Mouse (Mus musculus): ENCODE measurements around the gene Jak2. TPM values are rescaled to one million over a fixed set of nuclear protein-coding genes. Genes with fewer than 3 reads are reported as not detected.

Jak2 gene
- 4.1 and 5.0 TPM in 2 replicates for polyA plus RNA-seq (2015; fragmentation: Nextera tagmentation; extraction: Ambion mirVana)

DNA sequence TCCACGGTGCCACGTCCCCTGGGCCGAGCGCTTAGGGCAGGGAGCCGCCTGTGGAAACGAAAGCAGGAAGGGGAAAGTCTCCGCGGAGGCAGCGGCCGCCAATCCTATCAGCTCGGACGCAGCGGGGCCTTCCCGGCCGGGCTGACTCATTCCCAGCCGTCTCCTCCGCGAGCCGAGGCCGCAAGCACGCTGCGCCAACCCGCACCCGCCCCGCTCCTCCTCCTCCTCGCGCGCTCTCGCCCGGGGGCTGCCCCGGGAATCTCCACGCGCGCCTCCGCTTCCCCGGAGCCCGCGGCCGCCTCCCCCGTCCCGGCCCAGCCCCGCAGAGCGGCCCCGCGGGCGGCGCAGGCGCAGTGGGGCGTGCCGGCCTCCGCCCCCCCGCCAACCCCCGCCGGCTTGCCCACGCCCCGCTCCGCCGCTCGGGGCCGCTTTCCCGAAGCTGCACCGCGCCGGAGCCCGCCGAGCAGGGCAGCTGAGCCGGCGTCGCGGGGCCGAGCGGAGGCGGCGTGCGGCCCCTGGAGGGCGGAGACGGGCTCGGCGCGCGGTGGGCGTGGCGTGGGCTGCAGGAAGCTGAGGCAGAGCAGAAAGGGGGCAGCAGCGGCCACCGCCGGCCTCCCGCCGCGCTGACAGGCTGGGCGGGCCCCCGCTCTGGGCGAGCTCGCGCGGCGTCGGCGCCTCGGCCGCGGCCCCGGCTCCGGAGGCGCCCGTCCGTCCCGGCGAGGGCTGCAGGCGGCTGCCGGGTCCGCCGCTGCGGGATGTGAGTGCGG is at the start of gene Jak2:
Gene Jak2, plus strand, starts transcription at position 638 of the 767 bp plus-strand sequence.

GRCm38 (mm10) chr19:29325053-29325851 is 73.6 kb downstream of the Jak2 start, which contains the start of gene Insl6:
Gene Insl6 (minus strand): TSS chr19:29325356.

GRCm38 (mm10) chr19:29334068-29334745 is 82.6 kb downstream of the Jak2 start, which contains the start of gene Rln1:
Gene Rln1 (minus strand): TSS chr19:29334670.

Other genes starting within 250 kb of the Jak2 start
- gene Ak3, start 203.9 kb upstream of the Jak2 start, polyA plus RNA-seq (2015; fragmentation: Nextera tagmentation; extraction: Ambion mirVana) = 68.3 and 77.4 TPM in 2 replicates
- gene Rcl1, start 150.5 kb upstream of the Jak2 start, polyA plus RNA-seq (2015; fragmentation: Nextera tagmentation; extraction: Ambion mirVana) = 19.1 and 26.3 TPM in 2 replicates
- 4.1 and 5.4 TPM in 2 replicates for gene Insl6, start 73.5 kb downstream of the Jak2 start, polyA plus RNA-seq (2015; fragmentation: Nextera tagmentation; extraction: Ambion mirVana)
- 0.97 and 1.0 TPM in 2 replicates for gene Rln1, start 82.8 kb downstream of the Jak2 start, polyA plus RNA-seq (2015; fragmentation: Nextera tagmentation; extraction: Ambion mirVana)
- gene Plgrkt, start 115.6 kb downstream of the Jak2 start, polyA plus RNA-seq (2015; fragmentation: Nextera tagmentation; extraction: Ambion mirVana) = 60.4 and 81.3 TPM in 2 replicates
- 0.37 and 1.1 TPM in 2 replicates for gene Cd274, start 115.6 kb downstream of the Jak2 start, polyA plus RNA-seq (2015; fragmentation: Nextera tagmentation; extraction: Ambion mirVana)
- not detected in 2 replicates for gene Pdcd1lg2, start 159.1 kb downstream of the Jak2 start, polyA plus RNA-seq (2015; fragmentation: Nextera tagmentation; extraction: Ambion mirVana)

Data from skeletal muscle tissue, postnatal 0 days (tissue).